Mouse (Mus musculus): ENCODE data around the gene Gm10135. TPM values are rescaled to one million over a fixed set of nuclear protein-coding genes. Genes with fewer than 3 reads are reported as not detected.
"Not testable (repeated sequence)": the region's sequence is repeated elsewhere in the genome, so short reads cannot be mapped to it uniquely, and the experiment has no call there.

Gm10135 gene
- polyA plus RNA-seq, 1 experiment from 2014 or later = not detected

DNA sequence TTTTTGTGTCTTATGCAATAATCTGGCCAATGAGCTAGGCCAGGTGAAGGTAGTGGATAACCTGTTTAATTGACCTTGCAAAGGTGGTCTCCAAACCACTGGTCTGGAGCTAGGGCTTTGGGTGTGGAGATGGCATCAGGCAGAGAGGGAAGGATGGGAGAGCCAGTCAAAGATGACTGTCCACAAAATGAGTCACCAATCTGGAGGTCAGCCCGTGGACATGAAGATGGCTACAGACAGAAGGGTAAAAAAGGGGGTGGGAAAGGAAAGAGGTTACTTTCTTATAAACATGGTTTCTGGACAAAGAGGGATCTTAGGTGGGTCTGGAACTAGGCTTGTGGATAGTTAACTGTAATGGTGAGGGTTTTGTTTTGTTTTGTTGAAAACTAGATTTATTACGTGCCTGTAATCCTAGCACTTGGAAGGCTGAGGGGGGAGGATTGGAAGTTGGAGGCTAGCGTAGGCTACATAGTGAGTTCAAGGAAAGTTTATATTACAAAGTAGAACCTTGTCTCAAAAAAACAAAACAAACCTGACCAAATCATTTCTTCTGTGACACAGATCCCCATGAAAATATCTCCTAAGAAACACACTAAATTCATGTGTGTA lies 20.4 kb downstream of the Gm10135 start:
- 74% methylated on average over 3 of the region's 3 CpGs for WGBS
- Histone ChIP-seq H3K9me3 (no peaks in the 10 kb centered on the region), H3K27me3 (no peaks in the 10 kb centered on the region), H3K4me3 (no peak overlapping the region), H3K27ac (replicated peaks) (no peak overlapping the region), H3K9ac (no peak overlapping the region), H3K36me3 (peaks cover 20% of the 10 kb centered on the region), H3K4me1 (replicated peaks) (no peaks in the 10 kb centered on the region), H3K4me2 (no peak overlapping the region)
- ATAC-seq (ENCODE audit: low read depth) = no peak

DNA sequence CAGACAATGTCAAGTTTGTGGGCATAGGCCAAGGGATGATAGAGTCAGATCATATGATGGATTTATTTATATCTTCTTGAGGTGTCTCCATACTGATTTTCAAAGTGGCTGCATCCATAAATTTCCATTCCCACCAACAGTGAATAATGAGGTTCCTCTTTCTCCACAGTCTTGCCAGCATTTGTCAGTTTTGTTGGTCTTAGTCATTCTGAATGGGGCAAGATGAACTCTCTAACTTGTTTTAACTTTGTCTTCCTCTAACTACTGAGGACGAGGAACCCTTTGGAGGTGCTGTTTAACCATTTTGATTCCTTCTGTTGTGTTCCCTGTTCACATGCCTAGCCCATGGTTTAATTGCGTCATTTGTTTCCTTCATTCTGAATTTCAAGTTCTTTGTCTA lies 24.2 kb downstream of the Gm10135 start:
- H3K9ac ChIP-seq = no peak overlapping the region
- H3K4me2 ChIP-seq = no peak overlapping the region
- WGBS = 95% methylated on average over 2 of the region's 2 CpGs
- H3K27ac ChIP-seq (replicated peaks) = no peak overlapping the region
- no peaks in the 10 kb centered on the region for H3K4me1 ChIP-seq (replicated peaks)
- no peak for ATAC-seq (ENCODE audit: low read depth)
- H3K36me3 ChIP-seq = peaks cover 17% of the 10 kb centered on the region
- no peaks in the 10 kb centered on the region for H3K27me3 ChIP-seq
- no peak overlapping the region for H3K4me3 ChIP-seq
- H3K9me3 ChIP-seq = no peaks in the 10 kb centered on the region

DNA sequence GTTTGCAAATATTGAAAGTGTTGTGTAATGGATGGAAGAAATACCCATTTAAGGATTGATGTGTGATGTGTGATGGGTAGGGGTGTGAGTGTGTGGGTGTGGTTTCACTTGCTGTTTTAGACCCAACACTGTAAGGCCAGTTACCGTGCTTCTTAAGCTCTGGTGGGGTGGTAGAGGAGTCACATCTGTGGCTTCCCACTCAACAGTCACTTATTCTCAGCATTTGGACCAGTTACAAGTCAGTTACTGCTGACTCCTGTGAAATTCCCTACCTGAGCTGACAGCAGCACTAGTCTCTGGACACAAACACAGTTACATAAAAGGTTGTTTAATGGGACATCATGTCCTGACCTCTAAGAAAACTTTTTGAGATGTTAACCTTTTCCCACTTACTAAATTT lies 26.4 kb downstream of the Gm10135 start:
- no peak overlapping the region for H3K27ac ChIP-seq (replicated peaks)
- H3K36me3 ChIP-seq = peaks cover 24% of the 10 kb centered on the region
- WGBS = 92% methylated on average over 1 of the region's 1 CpGs
- H3K9ac ChIP-seq = no peak overlapping the region
- no peak overlapping the region for H3K4me3 ChIP-seq
- no peak overlapping the region for H3K4me2 ChIP-seq
- H3K4me1 ChIP-seq (replicated peaks) = no peaks in the 10 kb centered on the region
- H3K27me3 ChIP-seq = no peaks in the 10 kb centered on the region
- no peaks in the 10 kb centered on the region for H3K9me3 ChIP-seq
- ATAC-seq (ENCODE audit: low read depth) = no peak

DNA sequence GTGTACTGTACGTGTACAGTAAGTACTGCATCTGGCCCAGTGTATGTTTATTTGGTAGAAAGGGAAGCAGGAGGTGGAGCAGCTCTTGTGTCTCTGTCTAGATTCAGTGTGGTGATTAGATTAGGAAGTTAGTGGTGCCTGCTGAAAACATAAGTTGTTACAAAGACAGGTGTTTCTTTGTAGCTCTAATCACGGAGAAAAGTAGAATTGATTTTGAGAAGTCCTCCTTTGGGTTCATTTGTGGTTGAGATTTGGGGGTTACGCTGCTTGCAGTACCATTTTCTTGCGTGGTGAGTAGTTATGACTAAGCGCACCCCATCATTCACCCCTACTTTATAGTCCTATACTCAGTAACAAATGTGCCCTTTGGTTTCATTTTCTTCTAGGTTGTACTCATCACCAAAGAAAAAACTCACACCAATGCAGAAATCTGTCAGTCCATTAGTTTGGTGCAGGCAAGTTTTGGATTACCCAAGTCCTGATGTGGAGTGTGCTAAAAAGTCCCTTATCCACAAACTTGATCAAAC lies 33.5 kb downstream of the Gm10135 start:
- ATAC-seq (ENCODE audit: low read depth) = no peak
- 98% methylated on average over 5 of the region's 5 CpGs for WGBS
- no peak overlapping the region for H3K4me3 ChIP-seq
- H3K27ac ChIP-seq (replicated peaks) = no peak overlapping the region
- no peak overlapping the region for H3K4me2 ChIP-seq
- H3K4me1 ChIP-seq (replicated peaks) = no peaks in the 10 kb centered on the region
- no peak overlapping the region for H3K9ac ChIP-seq
- H3K36me3 ChIP-seq = peaks cover 18% of the 10 kb centered on the region
- H3K9me3 ChIP-seq = no peaks in the 10 kb centered on the region
- no peaks in the 10 kb centered on the region for H3K27me3 ChIP-seq

DNA sequence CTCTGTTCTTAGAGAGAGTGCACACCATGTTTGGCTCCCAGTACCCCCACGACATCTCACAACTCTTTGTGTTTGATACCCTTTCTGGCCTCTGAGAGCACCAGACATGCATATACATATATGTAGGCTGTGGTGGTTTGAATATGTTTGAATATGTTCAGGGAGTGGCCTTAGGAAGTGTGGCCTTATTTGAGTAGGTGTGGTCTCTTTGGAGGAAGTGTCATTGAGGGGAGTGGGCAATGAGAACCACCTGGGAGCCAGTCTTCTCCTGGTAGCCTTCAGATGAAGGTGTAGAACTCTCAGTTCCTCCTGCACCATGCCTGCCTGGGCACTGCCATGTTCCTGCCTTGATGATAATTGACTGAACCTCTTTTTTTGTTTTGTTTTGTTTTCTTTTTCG lies 35.2 kb downstream of the Gm10135 start:
- H3K9me3 ChIP-seq = no peaks in the 10 kb centered on the region
- ATAC-seq (ENCODE audit: low read depth) = no peak
- H3K9ac ChIP-seq = no peak overlapping the region
- H3K36me3 ChIP-seq = peaks cover 15% of the 10 kb centered on the region
- H3K4me1 ChIP-seq (replicated peaks) = no peaks in the 10 kb centered on the region
- H3K4me2 ChIP-seq = no peak overlapping the region
- no peaks in the 10 kb centered on the region for H3K27me3 ChIP-seq
- H3K27ac ChIP-seq (replicated peaks) = no peak overlapping the region
- WGBS = 99% methylated on average over 2 of the region's 2 CpGs
- no peak overlapping the region for H3K4me3 ChIP-seq

DNA sequence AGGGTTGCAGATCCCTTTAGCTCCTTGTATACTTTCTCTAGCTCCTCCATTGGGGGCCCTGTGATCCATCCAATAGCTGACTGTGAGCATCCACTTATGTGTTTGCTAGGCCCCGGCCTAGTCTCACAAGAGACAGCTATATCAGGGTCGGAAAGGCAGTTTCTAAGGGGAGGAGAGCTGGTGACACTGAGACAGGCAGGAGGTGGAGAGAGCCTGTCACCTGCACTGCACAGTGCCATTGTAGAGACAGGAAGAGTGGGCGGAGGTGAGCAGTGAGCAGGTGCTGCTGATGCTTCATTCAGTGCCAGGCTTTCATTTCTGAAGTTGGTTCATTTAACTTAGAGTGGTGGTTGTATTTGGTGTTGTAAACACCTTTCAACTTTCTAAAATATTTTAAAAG lies 36.1 kb downstream of the Gm10135 start:
- H3K4me2 ChIP-seq; H3K9me3 ChIP-seq; H3K27ac ChIP-seq (replicated peaks); H3K9ac ChIP-seq; H3K4me3 ChIP-seq; H3K4me1 ChIP-seq (replicated peaks); ATAC-seq (ENCODE audit: low read depth); H3K27me3 ChIP-seq: not testable (repeated sequence)
- peaks cover 16% of the 10 kb centered on the region for H3K36me3 ChIP-seq
- whole genome bisulfite sequencing = 94% methylated on average over 3 of the region's 3 CpGs

DNA sequence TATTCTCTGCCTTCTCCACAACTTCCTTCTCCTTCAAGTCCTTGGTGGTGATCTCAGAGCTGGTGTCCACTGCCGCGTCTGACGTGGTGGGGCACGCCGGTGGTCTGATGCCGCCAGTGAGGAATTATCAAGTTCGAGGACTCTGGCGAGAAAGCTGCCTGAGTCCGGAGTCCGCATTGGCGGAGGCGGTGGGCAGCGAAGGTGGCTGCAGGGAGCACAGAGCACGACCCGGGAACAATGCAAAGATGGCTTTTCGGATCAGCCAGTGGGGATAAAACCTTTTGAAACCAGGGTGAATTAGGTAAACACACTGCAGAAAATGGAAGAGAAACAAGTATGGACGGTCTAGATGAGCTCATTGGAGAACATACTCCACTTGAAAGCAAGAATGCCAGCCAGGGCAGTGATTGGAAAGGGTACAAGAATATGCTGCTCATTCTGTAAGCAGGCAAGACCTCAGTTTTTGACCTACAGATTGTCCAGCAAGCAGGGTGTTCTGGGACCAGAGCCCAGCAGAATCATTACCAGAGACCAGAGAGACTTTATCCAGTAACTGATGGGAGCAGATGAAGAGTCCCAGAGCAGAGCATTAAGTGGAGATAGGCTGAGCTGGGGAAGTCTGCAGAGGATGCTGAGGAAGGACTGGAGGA lies 41.4 kb downstream of the Gm10135 start:
- 95% methylated on average over 17 of the region's 17 CpGs for WGBS
- Histone ChIP-seq H3K4me3 (no peak overlapping the region), H3K4me2 (no peak overlapping the region), H3K36me3 (peaks cover 11% of the 10 kb centered on the region; the same call in 1 of the 2 replicates), H3K27me3 (no peaks in the 10 kb centered on the region), H3K9me3 (peaks cover 7% of the 10 kb centered on the region; the same call in 1 of the 2 replicates), H3K27ac (replicated peaks) (no peak overlapping the region), H3K9ac (no peak overlapping the region), H3K4me1 (replicated peaks) (no peaks in the 10 kb centered on the region)
- no peak for ATAC-seq (ENCODE audit: low read depth)

DNA sequence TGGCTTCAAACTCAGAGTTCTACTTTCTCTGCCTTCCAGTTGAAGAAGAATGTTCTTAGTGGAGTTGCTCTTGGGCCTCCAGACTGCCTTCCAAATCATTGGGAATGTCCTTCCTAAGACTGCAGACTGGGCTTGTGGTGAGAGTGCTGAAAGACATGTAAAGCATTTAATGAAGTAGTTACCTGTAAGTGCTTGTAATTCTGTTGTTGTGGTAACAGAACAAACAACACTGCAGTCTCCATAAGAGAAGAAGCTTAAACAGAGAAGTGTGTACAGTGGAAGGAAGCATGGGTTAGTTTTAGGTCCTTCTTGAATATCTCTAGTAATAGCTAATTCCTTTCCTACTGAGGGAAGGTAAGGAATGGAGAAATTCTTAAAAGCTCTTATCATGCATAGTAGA lies 47.4 kb downstream of the Gm10135 start:
- no peaks in the 10 kb centered on the region for H3K36me3 ChIP-seq
- H3K27me3 ChIP-seq = no peaks in the 10 kb centered on the region
- no peak overlapping the region for H3K4me3 ChIP-seq
- H3K9ac ChIP-seq = no peak overlapping the region
- H3K4me2 ChIP-seq = no peak overlapping the region
- no peak overlapping the region for H3K27ac ChIP-seq (replicated peaks)
- no peak for ATAC-seq (ENCODE audit: low read depth)
- H3K9me3 ChIP-seq = no peaks in the 10 kb centered on the region
- H3K4me1 ChIP-seq (replicated peaks) = peaks cover 22% of the 10 kb centered on the region

DNA sequence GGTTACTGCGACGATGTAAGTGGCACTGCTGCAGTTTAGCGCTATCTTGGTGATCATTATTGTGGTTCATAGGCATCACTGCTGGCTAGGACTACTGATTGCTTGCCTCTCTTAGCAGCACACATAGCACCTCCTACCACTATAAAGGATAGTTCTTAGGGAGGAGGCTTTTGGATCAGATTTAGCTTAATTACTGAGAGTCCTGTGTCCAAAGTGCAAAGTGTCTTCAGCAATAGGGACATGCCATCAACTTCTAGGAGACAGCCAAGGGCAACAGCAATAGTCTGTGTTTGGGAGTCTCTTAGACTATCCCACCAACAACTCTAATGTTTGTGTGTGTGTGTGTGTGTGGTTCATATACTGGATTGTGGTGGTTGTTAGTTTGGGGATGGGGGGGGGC lies 51.7 kb downstream of the Gm10135 start:
- Histone ChIP-seq H3K4me1 (replicated peaks) (peaks cover 33% of the 10 kb centered on the region), H3K9me3 (no peaks in the 10 kb centered on the region), H3K27me3 (no peaks in the 10 kb centered on the region), H3K36me3 (no peaks in the 10 kb centered on the region), H3K4me3 (no peak overlapping the region), H3K9ac (no peak overlapping the region), H3K27ac (replicated peaks) (no peak overlapping the region), H3K4me2 (no peak overlapping the region)
- WGBS = 92% methylated on average over 3 of the region's 3 CpGs
- no peak for ATAC-seq (ENCODE audit: low read depth)

DNA sequence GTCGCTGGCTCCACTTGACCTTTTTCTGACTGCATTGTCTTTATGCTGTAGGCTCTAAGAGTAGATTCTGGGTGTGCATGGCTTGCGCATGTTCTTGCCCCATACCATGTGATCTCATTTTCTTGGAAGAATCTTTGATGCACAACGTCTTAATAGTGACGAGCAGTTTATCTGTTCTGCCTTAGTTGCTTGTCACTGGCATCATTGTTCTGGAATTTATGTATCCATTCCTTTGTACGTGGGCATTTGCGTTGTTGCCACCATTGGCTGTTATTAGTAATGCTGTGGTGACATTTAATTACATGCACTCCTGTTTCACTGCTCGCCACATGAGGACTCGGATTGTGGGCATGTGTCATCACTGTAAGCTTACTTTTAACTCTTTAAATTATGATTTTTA lies 53.3 kb downstream of the Gm10135 start:
- H3K4me3 ChIP-seq = no peak overlapping the region
- H3K36me3 ChIP-seq = no peaks in the 10 kb centered on the region
- no peak overlapping the region for H3K9ac ChIP-seq
- WGBS = 68% methylated on average over 8 of the region's 8 CpGs
- H3K9me3 ChIP-seq = no peaks in the 10 kb centered on the region
- H3K27ac ChIP-seq (replicated peaks) = no peak overlapping the region
- no peaks in the 10 kb centered on the region for H3K27me3 ChIP-seq
- ATAC-seq (ENCODE audit: low read depth) = no peak
- H3K4me1 ChIP-seq (replicated peaks) = peaks cover 43% of the 10 kb centered on the region
- no peak overlapping the region for H3K4me2 ChIP-seq

DNA sequence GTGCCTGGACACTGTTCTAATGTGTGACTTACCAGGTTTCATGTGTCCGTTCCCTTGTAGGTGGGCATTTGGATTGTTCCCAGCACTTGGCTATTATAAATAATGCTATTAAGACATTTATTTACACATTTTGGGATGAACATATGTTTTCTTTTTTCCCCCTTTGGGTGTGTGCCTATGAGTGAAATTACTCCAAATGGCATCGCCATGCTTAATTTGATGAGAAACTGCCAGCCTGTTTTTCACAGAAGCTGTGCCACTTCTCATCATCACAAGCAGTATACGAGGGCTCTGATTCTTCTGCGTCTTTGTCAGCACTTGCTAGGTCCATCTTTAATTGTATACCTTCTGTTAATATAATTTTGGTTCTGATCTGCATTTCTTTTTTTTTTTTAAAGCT lies 54.1 kb downstream of the Gm10135 start:
- Histone ChIP-seq H3K9me3 (no peaks in the 10 kb centered on the region), H3K4me2 (no peak overlapping the region), H3K36me3 (no peaks in the 10 kb centered on the region), H3K4me3 (no peak overlapping the region), H3K27ac (replicated peaks) (no peak overlapping the region), H3K4me1 (replicated peaks) (peaks cover 48% of the 10 kb centered on the region), H3K9ac (no peak overlapping the region), H3K27me3 (no peaks in the 10 kb centered on the region)
- WGBS = 88% methylated on average over 4 of the region's 4 CpGs
- ATAC-seq (ENCODE audit: low read depth) = no peak

DNA sequence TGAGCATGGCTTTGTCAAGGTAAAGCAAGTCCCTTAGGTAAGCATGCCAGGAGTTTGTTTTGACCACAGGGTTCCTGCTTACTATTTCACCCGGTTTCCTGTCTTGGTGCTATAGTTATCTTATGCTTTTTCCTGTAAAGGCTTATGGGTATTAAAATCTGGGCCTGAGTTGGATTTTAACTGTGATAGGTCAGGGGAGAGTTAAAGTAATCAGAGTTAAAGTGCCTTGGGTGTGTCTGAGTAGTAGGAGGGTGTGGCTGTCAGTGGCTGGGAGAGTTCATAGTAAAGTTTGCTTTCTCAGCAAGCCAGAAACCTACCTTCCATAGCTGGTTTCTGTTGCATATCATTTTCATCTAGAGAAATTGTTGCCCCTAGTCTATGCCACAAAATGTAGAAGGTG lies 57.7 kb downstream of the Gm10135 start:
- no peak overlapping the region for H3K27ac ChIP-seq (replicated peaks)
- WGBS = 63% methylated on average over 1 of the region's 1 CpGs
- peak overlapping the region; percentile 82 for H3K4me2 ChIP-seq
- H3K4me1 ChIP-seq (replicated peaks) = peaks cover 42% of the 10 kb centered on the region
- no peak for ATAC-seq (ENCODE audit: low read depth)
- no peaks in the 10 kb centered on the region for H3K36me3 ChIP-seq
- H3K27me3 ChIP-seq = no peaks in the 10 kb centered on the region
- peak overlapping the region; percentile 100; the same call in 1 of the 2 replicates for H3K9ac ChIP-seq
- no peaks in the 10 kb centered on the region for H3K9me3 ChIP-seq
- peak overlapping the region; percentile 99 for H3K4me3 ChIP-seq

DNA sequence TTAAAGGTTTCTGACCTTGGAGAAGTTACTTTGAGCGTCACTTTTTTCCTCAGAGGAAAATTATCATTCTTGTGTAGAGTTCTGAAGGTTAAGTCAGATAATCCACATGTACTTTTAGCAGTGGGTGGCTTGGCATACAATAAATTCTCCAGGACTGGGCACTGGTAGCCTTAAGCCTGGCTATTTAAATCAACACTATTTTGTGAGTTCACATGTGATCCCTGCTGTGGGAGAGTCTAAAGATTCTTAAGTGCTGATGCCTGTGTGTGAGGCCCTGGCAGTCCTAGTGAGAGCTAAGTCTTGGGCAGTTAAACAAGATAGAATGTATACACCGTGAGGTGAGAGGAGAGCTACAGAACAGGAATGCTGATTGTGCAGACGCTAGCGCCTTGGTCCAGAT lies 58.5 kb downstream of the Gm10135 start:
- Histone ChIP-seq H3K4me3 (peak overlapping the region; percentile 99), H3K27ac (replicated peaks) (peak overlapping the region; percentile 99; the same call in 1 of the 2 replicates), H3K36me3 (no peaks in the 10 kb centered on the region), H3K27me3 (no peaks in the 10 kb centered on the region), H3K9ac (peak overlapping the region; percentile 100), H3K9me3 (no peaks in the 10 kb centered on the region), H3K4me1 (replicated peaks) (peaks cover 42% of the 10 kb centered on the region), H3K4me2 (peak overlapping the region; percentile 82)
- WGBS = 41% methylated on average over 4 of the region's 4 CpGs
- no peak for ATAC-seq (ENCODE audit: low read depth)
